Mouse (Mus musculus) layer of hippocampus, postnatal 36 days (tissue): ENCODE measurements around the gene Tmprss11d. TPM values are rescaled to one million over a fixed set of nuclear protein-coding genes. Genes with fewer than 3 reads are reported as not detected.
"Not testable (repeated sequence)": the region's sequence is repeated elsewhere in the genome, so short reads cannot be mapped to it uniquely, and the experiment has no call there.

ENCODE experiments used
- DNase-seq, 2 experiments: peaks; one replicate each; pipeline ENCODE4 v3.0.0; 2022
- total RNA-seq, 2 experiments: library from RNA; stranded (reverse); gene quantifications; 2 replicates each; pipeline ENCODE4 v1.2.3; 2021

Tmprss11d gene
- total RNA-seq, result not detected

DNA sequence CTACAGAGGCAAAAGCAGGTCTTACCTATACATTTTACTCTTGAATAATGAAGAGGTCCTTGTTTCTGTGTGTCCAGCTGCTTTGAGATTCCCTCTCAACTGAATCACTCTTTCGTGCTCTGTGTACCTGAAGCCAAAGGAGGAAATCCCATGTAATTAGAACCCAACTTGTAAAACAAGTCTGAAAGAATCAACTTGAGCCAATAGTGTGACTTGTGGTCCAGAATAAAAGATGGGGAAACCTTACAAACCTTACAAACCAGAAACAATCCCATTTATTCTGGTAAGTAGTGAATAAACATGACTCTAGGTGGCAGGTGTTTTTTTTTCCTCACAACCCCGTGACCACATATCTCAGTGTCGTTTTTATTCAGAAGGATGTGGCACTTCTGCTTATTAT lies at the start of gene Tmprss11d:
TSS of gene Tmprss11d (minus strand) at position 101 of the 400 bp plus-strand sequence.
- no peak for DNase-seq

GRCm38 (mm10) chr5:86421323-86422028 lies 48.3 kb upstream of the Tmprss11d start:
- no peak for DNase-seq

DNA sequence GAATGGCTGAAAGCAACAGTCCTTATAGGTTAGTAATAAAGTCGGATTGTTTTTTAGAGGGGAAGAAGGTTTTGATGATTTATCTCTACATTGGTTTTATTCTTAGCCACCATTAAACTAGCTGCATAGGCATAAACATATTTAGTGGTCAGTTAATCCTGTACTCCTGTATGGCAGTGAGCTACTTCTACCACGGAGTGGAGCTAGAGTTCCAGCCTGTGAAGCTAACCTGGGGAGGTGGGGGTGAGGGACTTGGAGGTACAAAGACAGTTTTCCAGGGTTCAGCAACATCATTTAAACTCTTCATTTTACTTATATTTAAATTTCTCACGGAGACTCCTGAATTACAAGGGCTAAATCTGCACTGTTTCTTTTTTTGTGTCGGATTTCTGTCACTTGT lies 46.3 kb upstream of the Tmprss11d start:
- no peak for DNase-seq

GRCm38 (mm10) chr5:86414280-86414679 lies 41.1 kb upstream of the Tmprss11d start:
- DNase-seq, result no peak

- no peak for DNase-seq
These were observed 37.6 kb upstream of the Tmprss11d start for GRCm38 (mm10) chr5:86410815-86411214.

DNA sequence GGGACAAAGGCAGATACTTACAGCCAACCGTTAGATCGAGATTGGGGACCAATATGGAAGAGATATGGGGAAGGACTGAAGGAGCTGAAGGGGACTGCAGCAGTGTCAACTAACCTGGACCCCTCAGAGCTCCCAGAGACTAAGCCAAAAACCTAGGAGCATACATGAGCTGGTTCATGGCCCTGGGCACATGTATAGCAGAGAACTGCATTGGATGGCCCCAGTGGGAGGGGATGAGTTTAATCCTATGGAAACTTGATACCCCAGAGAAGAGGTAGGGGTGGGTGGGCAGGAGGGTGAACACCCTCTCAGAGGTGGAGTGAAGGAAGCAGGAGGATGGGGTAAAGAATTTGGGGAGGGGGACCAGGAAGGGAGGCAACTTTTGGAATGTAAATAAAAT lies 34.7 kb upstream of the Tmprss11d start:
- no peak for DNase-seq

- no peak for DNase-seq
These were observed 34.0 kb upstream of the Tmprss11d start for GRCm38 (mm10) chr5:86407191-86407590.

DNA sequence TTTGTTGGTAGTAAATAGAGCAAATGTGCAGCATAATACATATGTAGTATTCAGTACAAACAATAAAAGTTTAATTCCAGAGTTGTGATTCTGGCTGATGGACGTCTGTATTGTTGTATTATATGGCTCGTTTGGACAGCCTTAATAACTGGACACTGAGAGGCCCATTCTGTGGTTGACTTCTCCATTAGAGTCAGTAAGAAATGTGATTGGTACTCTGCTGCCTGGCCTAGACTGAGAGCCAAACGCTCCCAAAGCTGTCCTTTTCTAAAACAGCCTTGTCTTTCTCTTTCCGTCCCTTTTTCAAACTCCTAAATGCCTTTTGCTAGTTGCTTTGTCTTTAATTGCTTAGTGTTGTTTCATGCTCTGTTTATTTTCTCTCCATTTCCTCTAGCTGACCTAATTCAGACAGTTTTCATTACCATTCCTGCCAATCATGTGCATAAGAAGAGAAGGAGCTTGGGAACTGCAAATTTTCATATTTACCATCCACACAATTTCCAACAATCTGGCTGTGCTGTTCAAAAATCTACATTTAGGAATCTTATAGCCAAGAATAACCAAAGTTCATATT lies 13.7 kb downstream of the Tmprss11d start:
- DNase-seq, result no peak

DNA sequence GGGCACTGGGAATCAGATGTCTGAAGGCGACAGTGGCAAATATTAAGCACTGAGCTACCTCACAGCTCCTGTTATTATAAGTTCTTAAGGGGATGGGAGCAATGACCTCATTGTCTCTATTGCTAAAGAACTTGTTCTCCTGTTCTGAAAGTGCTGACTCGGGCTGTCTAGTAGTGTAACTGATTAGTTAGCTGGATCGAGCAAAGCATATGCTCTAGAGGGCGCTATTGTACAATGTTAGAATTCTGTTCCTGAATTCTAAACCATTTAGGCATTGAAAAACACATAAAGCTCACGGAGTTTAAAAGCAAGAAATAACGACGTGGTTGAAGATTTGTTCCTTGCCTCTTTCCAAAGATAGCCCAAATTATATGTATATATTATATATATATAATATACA lies 20.3 kb downstream of the Tmprss11d start:
- peak in 1 of 2 experiments; percentile 3 for DNase-seq

DNA sequence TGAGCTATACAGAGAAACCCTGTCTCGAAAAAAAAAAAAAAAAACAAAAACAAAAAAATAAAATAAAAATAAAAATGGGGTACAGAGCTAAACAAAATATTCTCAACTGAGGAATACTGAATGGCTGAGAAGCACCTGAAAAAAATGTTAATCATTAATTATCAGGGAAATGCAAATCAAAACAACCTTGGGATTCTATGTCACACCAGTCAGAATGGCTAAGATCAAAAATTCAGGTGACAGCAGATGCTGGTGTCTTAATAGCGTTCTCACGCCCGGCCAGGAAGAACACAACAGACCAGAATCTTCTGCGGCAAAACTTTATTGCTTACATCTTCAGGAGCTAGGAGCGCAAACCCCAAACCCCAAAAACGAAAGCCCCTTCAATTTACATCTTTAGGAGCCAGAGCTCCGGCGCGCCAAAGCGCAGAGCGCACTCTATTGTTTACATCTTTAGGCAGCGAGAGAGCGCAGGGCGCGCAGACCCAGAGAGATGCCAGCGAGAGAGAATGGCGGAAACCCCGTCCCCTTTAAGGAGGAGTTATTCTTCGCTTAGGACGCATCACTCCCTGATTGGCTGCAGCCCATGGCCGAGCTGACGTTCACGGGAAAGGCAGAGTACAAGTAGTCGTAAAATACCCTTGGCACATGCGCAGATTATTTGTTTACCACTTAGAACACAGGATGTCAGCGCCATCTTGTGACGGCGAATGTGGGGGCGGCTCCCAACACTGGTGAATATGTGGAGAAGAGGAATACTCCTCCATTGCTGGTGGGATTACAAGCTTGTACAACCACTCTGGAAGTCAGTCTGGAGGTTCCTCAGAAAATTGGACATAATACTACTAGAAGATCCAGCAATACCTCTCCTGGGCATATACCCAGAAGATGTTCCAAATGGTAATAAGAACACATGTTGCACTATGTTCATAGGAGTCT lies 54.9 kb downstream of the Tmprss11d start:
- DNase-seq, result not testable (repeated sequence)

- DNase-seq, result peak in 1 of 2 experiments; percentile 1
These were observed 67.1 kb downstream of the Tmprss11d start for GRCm38 (mm10) chr5:86306116-86306515.

DNA sequence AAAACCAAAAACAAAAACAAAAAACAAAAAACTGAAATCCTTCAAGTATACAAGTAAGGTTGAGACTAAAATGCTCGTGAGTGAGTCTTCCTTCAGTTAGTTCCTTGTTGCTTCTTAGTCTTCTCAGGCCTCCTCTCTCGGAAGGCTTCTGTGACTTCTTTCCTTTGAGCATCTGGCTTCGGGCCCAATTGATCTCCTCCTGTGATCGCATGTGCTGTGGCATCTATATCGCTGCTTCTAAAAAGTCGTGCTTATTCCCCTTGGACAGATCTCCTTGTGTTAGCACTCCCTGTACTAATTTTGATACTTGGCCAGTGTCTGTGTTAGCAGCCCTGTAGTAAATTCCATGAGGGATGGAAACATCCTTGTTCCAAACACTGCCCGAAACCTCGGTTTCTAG lies 69.3 kb downstream of the Tmprss11d start:
- no peak for DNase-seq

DNA sequence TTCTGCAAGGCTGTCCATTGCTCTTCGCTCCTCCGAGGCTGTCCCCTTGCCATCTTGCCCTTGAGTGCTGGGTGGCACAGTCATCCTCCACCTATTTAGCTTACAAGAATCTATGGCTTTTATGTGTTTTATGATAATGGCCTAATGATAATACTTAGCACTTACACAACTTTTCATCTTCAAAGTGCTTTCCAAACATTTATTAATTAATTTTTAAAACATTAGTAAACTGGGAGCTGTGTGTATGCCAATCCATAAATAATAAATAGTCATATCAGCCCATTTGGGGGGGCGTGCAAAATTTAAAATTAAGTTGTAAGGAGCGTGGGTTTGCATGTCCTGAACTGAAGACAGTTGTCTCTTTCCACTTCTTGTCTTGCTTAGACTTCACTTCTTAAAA lies 84.0 kb downstream of the Tmprss11d start, which contains the start of gene Tmprss11c:
TSS of gene Tmprss11c (minus strand) at position 101 of the 400 bp plus-strand sequence.
- DNase-seq, result no peak

Other genes with a start within 250 kb of the Tmprss11d start
- 10 to 100 TPM; 24.2 to 24.6 TPM for gene Uba6, start 200.6 kb downstream of the Tmprss11d start, total RNA-seq
- gene Gnrhr, start 175.5 kb downstream of the Tmprss11d start, total RNA-seq, result not detected
- gene Tmprss11c, start 84.1 kb downstream of the Tmprss11d start, total RNA-seq, result not detected
- under 1 TPM in 1 of 2 experiments, not detected in 1; 0.13 TPM for gene Tmprss11a, start 95.6 kb upstream of the Tmprss11d start, total RNA-seq
- gene Tmprss11g, start 145.2 kb upstream of the Tmprss11d start, total RNA-seq, result not detected